Mouse (Mus musculus) erythroblast, embryonic 14.5 days (primary cell): Measurements from ENCODE around the gene Exo1.

Experiments used
- GATA1 ChIP-seq: IDR thresholded peaks from 2 replicates; pipeline ENCODE4 v1.6.1; 2012; ENCODE audit warnings: low read length, inconsistent platforms, mixed read lengths
- TAL1 ChIP-seq: IDR thresholded peaks from 3 replicates; pipeline ENCODE4 v1.6.1; 2012; ENCODE audit warnings: low read length, inconsistent platforms, mixed read lengths

DNA sequence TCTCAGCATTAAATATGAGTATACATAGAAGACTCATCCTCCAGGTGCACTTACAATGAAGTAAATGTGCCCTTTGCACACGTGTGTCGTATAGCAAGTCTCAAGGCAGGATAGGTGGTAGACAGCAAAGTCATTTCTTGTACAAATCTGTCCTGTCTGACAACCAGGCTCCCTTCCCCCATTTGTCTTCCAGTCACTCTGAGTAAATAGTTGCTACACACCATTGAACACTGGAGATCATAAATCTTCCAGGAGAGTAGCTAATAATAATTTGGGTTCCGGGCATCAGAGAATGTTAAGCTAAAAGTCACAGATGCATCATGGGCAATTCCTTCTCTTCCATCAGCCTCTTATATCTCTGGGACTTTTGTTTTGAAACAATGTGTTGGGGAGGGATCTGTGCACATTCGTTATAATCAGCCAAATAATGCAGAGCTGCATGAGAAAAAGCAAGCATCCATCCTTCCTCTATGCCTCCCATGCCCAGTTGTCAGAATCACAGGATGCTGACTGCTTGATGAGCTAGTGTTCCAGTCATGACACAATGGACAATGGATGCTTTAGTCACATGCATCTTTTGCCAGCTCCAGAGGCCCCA, 66.4 kb downstream of the Exo1 start:
- TF ChIP-seq TAL1 (no peak), GATA1 (no peak)
